Mouse (Mus musculus): ENCODE measurements around the gene Grin3b.

The Grin3b gene

DNA sequence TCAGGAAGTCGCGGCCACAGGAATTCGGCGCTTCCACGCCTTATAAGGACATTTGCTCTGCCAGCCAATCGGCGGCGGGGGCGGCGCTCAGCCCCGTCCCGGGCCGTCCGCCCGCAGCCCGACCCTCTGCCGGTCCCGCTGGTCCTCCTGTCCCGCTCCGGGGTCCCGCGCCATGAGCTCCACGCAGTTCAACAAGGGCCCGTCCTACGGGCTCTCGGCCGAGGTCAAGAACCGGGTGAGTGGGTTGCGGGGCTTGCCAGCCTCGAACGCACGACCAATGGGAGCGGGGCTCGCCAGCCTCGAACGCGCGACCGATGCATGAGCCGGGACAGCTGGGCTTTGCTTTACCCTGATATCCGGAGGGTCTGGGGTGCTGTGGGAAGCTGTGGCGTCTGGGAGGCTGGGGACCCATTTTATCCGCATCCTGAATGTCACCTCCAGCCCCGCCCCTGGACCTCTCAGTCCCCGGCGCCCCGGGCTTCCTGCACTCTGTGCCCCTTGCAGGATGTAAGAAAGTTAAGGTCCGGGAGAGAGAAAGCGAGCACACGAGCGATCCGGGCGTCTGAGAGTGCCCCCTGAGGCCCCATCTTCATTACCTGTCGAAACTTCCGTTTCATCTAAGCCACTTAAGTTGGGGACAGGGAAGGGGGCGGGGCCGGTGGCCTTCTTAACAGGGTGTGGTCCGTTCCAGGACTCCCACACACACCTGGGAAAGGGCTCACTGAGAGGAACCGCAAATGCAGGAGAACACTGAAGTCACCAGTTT lies 18.2 kb downstream of the Grin3b start, which contains the start of gene Cnn2:
TSS of gene Cnn2 (plus strand) at position 79 of the 766 bp plus-strand sequence.
- DNase-seq (ENCODE audit: low spot score in 2 of 2) = no peak

DNA sequence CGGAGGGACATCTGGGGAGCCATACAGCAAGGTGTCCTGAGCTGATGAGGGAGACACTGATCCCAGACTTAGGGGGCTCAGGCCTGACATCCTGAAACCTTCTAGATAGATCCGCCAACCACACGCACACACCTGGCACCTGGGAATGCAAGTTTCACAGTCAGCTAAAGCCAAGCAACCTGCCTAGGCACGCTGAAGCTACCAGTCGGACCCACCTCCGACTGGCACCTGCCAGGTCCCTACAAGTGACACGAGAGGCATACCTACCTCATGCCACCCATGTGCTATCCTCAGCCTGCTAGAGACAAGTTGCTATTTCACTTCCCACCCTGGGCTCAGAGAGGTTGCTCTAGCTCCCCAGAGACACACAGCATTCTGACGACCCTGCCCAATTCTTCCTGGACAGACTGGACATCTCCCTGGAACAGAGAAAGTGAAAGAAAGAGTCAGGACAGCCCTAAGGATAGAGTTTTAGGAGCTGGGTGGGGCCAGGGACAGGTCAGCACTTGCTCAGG lies 18.8 kb downstream of the Grin3b start:
- no peak for DNase-seq (ENCODE audit: low spot score in 2 of 2)

DNA sequence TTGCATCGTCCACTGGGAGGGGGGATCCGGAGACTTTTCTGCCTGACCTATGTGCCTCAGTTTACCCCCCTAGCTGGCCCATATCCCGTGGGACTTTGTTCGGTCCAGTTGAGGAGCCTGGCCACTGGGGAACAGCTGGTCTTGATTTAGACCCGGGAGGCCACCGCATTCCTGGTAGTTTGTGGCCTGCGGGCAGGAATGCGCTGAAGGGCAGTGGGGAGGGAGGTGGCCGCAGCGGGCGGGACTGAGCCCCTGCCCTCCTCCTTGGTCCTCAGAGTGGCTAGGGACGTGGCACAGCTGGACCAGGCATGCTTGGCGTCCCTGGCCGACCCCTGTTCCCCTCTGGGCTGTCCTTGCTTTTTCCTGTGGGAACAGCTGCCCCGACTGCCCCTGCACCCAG lies 19.4 kb downstream of the Grin3b start:
- DNase-seq (ENCODE audit: low spot score in 2 of 2) = no peak

DNA sequence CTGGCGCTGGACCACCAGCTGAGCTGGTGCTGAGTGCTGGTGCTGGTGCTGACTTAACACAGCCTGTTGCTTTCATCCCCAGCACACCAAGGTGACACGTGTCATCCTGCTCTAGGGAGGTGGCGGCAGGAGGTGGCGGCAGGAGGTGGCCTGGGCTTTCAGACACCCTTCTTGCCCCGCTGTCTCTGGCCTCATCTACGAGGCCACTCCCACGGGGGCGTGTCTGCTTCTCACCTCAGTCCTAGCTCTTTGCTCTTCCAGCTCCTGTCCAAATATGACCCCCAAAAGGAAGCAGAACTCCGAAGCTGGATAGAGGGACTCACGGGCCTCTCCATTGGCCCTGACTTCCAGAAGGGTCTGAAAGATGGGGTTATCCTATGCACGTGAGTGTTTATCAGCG lies 20.6 kb downstream of the Grin3b start:
- DNase-seq (ENCODE audit: low spot score in 2 of 2) = no peak

DNA sequence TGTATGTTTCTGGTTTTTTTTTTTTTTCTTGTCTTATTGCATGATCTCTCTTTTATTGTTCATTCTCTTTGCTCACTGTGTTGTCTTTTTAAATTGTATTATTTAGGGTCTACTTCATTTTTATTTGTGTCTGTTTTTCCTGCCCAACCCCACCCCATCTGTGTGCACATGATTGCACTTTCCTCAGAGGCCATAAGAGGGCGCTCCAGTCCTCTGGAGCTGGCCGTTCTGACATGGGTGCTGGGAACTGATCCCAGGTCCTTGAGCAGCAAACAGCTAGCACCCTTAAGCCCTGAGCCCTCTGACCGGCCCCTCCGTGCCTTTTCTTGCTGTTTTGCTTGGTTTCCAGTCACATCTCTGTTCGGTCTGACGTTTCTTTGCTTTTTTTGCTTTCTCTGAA lies 21.0 kb downstream of the Grin3b start:
- no peak for DNase-seq (ENCODE audit: low spot score in 2 of 2)

DNA sequence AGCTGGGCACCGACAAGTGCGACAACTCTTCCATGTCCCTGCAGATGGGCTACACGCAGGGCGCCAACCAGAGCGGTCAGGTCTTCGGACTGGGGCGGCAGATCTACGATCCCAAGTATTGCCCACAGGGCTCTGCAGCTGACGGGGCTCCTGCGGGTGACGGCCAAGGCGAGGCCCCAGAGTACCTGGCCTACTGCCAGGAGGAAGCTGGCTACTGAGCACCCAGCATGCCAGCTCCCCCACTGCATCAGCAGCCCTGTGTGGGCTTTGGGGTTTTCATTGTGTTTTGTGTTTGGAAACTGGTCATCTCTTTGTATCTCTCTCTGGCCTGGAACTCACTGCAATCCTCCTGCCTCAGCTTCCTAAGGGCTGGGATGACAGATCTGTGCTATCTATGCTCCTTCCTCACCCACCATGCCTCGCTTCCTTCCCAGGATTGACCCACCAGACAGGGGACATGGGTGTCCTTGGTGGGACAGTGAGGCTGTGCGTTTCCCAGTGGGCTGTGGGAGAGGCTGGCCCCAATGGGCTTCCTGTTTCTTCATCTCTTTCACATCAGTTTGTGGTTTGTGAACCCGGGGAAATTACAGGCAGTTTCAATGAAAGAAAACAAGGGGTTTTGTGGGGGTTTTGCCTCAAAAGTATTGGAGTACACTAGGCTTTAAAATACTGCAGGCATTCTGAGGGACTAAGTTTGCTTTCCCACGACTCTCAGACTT lies 24.0 kb downstream of the Grin3b start:
- DNase-seq (ENCODE audit: low spot score in 2 of 2) = no peak

DNA sequence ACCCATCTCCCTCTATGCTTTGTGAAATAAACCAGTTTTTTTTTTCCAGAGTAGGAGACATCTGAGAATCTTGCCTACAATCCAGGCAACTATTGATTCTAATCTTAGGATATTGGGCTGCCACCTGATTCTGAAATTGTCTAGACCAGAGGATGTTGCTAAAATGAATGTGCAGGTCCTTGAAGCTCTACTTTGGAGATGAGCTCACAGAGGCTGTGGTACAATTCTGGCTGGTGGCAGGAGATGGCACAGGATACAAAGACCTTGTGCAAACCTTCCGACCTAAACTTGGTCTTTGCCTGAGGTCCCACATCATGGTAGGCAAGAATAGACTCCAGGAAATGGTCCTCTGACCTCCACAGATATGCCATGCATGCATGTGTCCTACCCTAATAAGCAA lies 25.1 kb downstream of the Grin3b start:
- no peak for DNase-seq (ENCODE audit: low spot score in 2 of 2)

DNA sequence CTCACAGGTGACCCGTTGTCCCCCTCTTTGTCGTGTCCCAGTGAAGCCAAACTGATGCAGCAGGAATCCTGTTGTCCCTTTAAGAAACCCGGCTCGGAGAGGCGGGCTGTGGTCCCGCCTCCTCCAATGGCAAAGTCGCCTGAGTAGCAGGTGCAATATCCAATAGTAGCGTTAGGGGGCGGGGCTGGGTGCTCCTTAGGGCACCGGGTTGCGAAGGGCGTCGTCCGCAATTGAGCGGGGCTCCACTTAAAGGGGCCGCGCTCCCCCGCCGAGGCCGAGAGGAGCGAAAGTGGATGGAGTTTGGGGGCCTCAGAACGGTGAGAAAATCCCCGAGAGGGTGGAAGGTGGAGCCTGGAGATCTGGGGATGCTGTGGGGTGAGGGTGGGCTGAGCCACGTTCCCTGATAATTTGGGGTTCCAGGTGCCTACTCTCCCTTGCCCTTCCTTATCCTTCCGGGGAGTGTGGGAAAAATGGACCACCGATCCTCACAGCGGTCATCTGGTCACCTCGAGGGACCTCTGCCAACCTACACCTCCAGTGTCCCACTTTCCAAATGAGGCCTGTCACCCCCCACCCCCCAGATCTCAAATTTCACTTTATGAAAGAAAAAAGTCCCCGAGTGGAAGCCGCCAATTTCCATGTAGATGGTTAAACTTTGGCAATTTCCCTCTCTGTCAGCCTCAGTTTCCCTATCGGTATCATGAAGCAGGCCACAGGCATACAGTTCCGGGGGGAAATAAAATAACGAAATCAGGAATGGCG lies 25.9 kb downstream of the Grin3b start, which contains the start of gene Abca7:
TSS of gene Abca7 (plus strand) at position 223 of the 762 bp plus-strand sequence.
- DNase-seq (ENCODE audit: low spot score in 2 of 2) = peak; percentile 90 to 91

DNA sequence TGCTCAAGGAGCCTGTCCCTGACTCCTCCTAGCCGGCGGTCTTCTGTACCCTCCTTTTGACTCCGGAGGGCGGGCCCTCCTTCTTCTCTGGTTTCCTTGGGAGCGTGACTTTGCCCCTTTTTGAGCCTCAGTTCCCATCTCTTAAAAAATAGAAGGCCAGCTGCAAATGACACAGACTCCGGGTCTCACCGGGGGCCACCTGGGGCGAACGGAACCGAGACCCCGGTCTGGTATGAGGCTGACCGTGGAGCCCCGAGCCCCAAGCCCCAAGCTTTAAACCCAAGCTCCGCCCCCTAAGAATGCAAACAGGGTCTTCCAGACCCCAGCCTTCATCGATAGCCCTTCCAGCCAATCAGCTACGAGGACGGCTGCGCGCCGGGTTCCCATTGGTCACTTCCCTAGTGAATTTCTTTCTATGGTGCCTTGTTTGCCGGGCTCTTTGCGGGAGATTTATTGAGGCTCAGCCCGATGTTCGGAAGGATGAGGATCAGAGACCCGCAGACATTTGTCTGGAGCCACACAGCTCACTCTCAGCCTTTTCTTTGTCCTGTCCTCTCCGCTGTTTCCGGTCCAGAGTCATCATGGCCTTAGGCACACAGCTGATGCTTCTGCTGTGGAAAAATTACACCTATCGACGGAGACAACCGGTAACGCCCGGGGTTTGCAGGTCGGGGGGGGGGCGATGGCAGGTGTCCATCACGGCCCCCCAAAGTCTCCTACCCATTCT lies 26.7 kb downstream of the Grin3b start:
- DNase-seq (ENCODE audit: low spot score in 2 of 2) = peak; percentile 57 to 62

DNA sequence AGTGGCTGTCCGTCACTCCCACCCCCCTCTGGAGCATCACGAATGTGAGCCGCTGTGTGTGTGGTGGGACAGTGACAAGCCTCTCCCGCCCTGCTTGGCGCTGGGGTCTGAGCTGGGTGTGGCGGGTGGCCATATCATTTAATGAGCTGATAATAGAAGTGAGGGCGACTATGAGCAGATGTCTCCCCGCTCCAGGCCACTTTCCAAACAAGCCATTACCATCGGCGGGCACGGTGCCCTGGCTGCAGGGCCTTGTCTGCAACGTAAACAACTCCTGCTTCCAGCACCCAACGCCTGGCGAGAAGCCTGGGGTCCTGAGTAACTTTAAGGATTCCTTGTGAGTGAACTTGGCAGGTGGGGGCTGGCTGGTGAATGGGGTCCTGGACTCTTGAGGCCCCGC lies 27.3 kb downstream of the Grin3b start:
- DNase-seq (ENCODE audit: low spot score in 2 of 2) = no peak

DNA sequence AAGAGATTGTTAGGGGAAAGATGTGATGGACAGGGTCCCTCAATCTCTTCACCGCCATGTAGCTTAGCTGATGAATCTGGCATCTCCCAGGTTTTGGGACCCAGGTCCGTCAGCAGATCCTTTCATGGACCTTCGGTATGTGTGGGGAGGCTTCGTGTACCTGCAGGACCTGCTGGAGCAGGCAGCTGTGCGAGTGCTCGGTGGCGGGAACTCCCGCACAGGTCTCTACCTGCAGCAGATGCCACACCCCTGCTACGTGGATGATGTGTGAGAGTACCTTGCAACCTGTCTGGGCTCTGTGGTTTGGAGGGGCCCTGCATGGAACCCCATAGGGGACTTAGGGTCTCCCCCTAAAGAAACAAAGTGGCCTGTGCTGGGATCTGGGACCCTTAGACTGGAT lies 31.4 kb downstream of the Grin3b start:
- DNase-seq (ENCODE audit: low spot score in 2 of 2) = no peak

DNA sequence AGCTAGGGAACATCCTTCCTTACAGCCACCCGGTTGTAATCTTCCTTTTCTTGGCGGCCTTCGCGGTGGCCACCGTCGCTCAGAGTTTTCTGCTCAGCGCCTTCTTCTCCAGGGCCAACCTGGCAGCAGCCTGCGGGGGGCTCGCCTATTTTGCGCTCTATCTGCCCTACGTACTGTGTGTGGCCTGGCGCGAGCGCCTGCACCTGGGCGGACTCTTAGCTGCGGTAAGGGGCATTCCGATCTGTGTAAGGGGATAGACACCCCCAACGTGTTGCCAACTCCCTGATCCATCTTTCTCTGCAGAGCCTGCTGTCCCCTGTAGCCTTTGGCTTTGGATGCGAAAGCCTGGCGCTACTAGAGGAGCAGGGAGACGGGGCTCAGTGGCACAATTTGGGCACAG lies 32.3 kb downstream of the Grin3b start:
- no peak for DNase-seq (ENCODE audit: low spot score in 2 of 2)

DNA sequence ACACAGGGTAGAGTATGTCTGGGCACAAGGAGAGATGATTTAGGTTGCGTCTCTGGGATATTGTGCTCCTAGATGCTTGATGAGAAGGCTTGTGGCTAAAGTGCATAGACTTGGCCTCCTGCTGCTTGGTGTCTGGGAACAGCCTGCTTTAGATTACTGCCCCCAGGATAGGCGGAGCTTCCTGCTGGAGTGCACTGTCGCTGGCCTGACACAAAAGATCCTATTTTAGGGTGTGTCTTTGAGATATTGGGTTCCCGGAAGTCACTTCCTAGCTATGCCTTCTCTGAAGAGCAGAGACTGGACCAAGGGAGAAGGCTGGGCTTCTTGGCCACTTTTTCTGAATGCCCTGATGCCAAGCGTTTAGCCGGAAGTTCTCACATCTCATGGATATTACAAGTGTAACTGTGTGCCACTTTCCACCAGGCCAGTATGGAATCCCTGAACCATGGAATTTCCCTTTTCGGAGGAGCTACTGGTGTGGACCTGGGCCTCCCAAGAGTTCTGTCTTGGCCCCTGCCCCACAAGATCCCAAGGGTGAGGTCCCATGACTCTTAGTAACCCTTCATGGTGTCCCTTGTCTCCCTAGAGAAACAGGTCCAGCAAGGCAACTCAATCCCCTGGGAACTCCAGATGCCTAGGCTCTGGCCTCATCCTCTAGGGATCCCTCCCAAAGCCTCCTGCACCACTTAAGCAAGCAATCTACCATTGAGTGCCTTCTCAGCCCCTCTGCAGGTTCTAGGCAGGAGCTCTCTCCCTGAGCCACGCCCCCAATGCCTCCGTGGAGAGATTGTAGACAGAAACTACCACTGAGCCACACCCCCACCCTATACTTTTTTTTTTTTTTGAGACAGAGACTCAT lies 33.1 kb downstream of the Grin3b start:
- DNase-seq (ENCODE audit: low spot score in 2 of 2) = no peak

DNA sequence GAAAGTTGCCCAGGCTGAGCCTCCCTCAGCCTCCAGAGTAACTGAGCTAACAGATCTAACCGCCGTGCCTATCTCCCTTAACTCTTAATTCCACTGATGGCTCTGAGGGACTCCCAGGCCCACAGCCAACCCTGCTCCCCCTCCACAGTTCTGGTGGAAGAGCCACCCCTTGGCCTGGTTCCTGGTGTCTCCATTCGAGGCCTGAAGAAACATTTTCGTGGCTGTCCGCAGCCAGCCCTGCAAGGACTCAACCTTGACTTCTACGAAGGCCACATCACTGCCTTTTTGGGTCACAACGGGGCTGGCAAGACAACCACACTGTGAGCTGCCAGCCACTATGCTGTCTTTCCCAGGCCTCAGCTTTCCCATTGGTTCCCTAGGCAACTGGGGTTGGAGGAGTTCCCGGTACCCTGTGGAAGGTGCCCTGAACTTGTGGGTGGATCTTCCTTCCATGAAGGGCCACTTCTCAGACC lies 33.8 kb downstream of the Grin3b start:
- no peak for DNase-seq (ENCODE audit: low spot score in 2 of 2)

DNA sequence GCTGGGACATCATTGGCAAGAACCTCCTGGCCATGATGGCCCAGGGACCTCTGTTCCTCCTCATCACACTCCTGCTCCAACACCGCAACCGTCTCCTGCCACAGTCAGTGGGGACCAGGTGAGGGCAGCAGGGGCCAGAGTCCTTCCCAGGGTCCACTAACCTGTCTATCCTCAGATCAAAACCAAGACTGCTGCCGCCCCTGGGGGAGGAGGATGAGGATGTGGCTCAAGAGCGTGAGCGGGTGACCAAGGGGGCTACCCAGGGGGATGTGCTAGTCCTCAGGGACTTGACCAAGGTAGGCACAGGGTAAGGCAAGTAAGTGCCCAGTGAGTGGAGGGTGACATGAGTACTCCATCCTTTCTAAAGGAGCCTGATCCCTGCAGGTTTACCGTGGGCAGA lies 41.2 kb downstream of the Grin3b start:
- no peak for DNase-seq (ENCODE audit: low spot score in 2 of 2)

DNA sequence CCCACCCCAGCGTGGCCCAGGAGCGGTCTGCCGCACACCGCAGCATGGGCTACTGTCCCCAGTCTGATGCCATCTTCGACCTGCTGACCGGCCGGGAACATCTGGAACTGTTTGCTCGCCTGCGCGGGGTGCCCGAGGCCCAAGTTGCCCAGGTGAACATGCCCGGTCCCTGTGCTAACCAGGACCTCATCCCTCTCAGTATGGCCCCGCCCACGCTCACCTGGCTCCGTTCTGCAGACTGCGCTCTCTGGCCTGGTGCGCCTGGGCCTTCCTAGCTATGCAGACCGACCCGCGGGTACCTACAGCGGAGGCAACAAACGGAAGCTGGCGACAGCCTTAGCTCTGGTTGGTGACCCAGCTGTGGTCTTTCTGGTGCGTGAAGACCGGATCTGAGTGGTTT lies 43.1 kb downstream of the Grin3b start:
- no peak for DNase-seq (ENCODE audit: low spot score in 2 of 2)

DNA sequence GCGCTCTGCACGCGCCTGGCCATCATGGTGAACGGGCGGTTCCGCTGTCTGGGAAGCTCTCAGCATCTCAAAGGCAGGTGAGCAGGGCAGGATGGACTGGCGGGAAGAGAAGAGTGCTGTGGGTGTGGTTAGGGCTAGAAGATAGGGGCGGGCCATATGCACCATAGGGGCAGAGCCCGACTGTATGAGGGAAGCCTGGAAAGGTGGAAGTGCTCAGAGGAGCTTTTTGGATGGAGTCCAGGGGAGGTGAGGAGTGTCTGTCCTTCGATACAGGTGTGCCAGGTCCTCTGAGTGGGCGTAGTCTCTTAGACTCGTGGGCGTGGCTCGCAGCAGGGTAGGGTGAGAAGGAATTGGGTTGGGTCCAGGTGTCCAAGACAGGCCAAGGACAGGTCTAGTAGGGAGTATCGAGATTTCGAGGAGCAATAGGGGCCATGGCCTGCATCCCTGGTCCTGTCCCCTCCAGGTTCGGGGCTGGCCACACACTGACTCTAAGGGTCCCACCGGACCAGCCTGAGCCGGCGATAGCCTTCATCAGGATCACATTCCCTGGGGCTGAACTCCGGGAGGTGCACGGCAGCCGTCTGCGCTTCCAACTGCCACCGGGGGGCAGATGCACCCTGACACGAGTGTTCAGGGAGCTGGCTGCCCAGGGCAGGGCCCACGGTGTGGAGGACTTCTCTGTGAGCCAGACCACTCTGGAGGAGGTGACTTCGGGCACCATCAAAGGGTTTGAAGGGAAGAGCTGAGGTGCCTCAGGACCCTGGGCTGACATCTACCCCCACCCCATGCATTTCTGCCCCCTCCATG lies 44.2 kb downstream of the Grin3b start:
- DNase-seq (ENCODE audit: low spot score in 2 of 2) = no peak

DNA sequence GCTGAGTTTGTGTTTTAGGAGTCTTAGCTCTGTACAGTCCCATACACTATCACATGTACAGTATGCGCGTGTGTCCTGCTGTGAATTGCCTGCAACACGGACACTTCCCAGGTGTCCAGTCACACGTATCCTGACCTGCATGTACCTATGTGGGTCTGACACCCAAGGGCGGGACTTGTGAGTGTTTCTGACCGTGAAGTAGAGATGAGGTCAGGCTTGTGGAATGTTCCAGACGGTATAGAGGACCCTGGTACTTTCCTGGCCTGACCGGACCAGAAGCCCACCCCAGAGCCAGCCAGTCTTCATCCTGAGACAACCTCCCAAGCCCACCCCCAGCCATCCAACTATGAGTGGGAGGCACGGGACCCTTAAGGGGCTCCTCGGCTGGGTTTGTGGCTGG lies 45.1 kb downstream of the Grin3b start:
- DNase-seq (ENCODE audit: low spot score in 2 of 2) = no peak

DNA sequence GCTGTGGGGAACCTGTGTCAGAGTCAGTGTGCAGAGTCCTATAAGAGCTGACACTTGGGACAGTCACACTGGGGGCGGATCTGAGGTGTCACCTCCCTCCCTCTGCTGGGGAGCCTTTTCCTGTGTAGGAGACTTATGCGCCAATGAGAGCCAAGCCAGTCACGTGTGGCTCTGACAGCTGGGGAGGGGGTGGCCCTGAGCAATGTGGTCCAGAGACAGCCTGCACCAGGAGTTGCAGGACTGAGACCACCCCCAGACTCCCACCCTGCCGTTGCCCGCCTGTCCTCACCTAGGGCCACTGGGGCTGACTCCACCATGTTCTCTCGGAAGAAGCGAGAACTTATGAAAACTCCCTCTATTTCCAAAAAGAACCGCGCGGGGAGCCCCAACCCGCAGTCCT lies 46.0 kb downstream of the Grin3b start, which contains the start of gene Arhgap45:
TSS of gene Arhgap45 (plus strand) at position 143 of the 400 bp plus-strand sequence.
- DNase-seq (ENCODE audit: low spot score in 2 of 2) = no peak

DNA sequence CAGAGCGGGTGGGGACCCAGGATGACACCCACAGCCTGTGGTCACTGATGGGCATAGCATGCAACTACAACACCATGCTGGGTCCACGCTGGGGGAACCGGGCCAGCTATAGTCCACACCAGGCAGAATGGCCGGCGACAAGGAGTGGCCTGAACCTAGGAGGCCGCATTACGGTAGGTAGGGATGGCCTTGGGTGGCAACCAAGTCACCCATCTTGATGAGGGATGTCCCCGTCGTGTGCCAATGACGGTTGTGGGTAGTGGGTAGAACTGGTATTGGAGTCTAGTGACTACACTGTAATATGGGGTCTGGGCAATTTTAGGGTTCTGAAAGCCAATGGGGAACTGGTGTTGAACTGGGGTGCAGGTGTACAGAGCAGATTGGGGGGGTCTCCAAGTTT lies 46.4 kb downstream of the Grin3b start:
- DNase-seq (ENCODE audit: low spot score in 2 of 2) = no peak

Data from right cerebral cortex, postnatal 36 days (tissue).